Mouse (Mus musculus) heart, postnatal 0 days (tissue): ENCODE results near the gene Pitpnm2. TPM values are rescaled to one million over a fixed set of nuclear protein-coding genes. Genes with fewer than 3 reads are reported as not detected.
A peak's percentile ranks its signal among the peaks of the same experiment; 100 is the strongest.

ENCODE experiments used
- ATAC-seq: fragments of 200-750 bp; cut with Nextera tagmentation; 2 replicates; pipeline ENCODE4 v1.8.0; 2017; ENCODE audit warnings: low read depth, moderate number of reproducible peaks, moderate library complexity; ENCODE audit not compliant: insufficient read depth
- DNase-seq: peaks from one replicate; pipeline ENCODE4 v3.0.0-alpha.2; 2016; ENCODE audit warnings: low spot score
- H3K27ac ChIP-seq: fragments of 300-500 bp; sonication (generic); 2 replicates; pipeline ENCODE4 v1.5.1; 2014; ENCODE audit warnings: low read depth, mild to moderate bottlenecking
- H3K27me3 ChIP-seq: fragments of 300-500 bp; sonication (generic); 2 replicates; pipeline ENCODE4 v1.6.1; 2014; ENCODE audit warnings: low read length, mixed read lengths; ENCODE audit not compliant: control insufficient read depth, insufficient read depth
- H3K36me3 ChIP-seq: fragments of 300-500 bp; sonication (generic); replicated peaks from 2 replicates; pipeline ENCODE4 v1.6.1; 2014; ENCODE audit warnings: low read length, mixed read lengths; ENCODE audit not compliant: control insufficient read depth, insufficient read depth
- H3K4me1 ChIP-seq: fragments of 300-500 bp; sonication (generic); 2 replicates; pipeline ENCODE4 v1.6.1; 2014; ENCODE audit warnings: antibody characterized with exemption; ENCODE audit not compliant: control insufficient read depth, insufficient read depth
- H3K4me2 ChIP-seq: fragments of 300-500 bp; sonication (generic); 2 replicates; pipeline ENCODE4 v1.6.1; 2014; ENCODE audit warnings: low read depth, mild to moderate bottlenecking, low read length, moderate library complexity
- H3K4me3 ChIP-seq: fragments of 300-500 bp; sonication (generic); 2 replicates; pipeline ENCODE4 v1.5.1; 2014; ENCODE audit warnings: low read depth, low read length
- H3K9ac ChIP-seq: fragments of 300-500 bp; sonication (generic); replicated peaks from 2 replicates; pipeline ENCODE4 v1.6.1; 2014; ENCODE audit warnings: low read depth, low read length, mixed read lengths
- H3K9me3 ChIP-seq: fragments of 300-500 bp; sonication (generic); replicated peaks from 2 replicates; pipeline ENCODE4 v1.6.1; 2016; ENCODE audit warnings: low read length; ENCODE audit not compliant: control insufficient read depth
- CTCF ChIP-seq: IDR thresholded peaks from 2 replicates; pipeline ENCODE4 v1.5.1; 2016; ENCODE audit warnings: antibody characterized with exemption, control low read depth, low read depth
- EP300 ChIP-seq: IDR thresholded peaks from 2 replicates; pipeline ENCODE4 v1.6.1; 2016; ENCODE audit warnings: antibody characterized with exemption, low read depth
- whole genome bisulfite sequencing: fragments of 180-500 bp; shearing (Covaris S2); extraction: QIAGEN DNeasy Blood & Tissue Kit; methylation state at CpG from one replicate; pipeline ENCODE4 v1.1.7; 2014; 5-methylcytosine and 5-hydroxymethylcytosine counted together
- polyA plus RNA-seq: library from polyadenylated mRNA; unstranded; fragments of >200 nt; fragmentation: Nextera tagmentation; extraction: Ambion mirVana; gene quantifications from 2 replicates; pipeline ENCODE4 v1.2.1, GENCODE M21; 2015
- total RNA-seq: library from RNA; depleted of rRNA; stranded (reverse); fragments of >200 nt; gene quantifications from 2 replicates; pipeline ENCODE4 v1.2.3, GENCODE M21; 2014; ENCODE audit warnings: low replicate concordance

The Pitpnm2 gene
- total and polyA plus RNA-seq, 2 experiments from 2014 or later: 3.2 to 17.1 TPM

DNA sequence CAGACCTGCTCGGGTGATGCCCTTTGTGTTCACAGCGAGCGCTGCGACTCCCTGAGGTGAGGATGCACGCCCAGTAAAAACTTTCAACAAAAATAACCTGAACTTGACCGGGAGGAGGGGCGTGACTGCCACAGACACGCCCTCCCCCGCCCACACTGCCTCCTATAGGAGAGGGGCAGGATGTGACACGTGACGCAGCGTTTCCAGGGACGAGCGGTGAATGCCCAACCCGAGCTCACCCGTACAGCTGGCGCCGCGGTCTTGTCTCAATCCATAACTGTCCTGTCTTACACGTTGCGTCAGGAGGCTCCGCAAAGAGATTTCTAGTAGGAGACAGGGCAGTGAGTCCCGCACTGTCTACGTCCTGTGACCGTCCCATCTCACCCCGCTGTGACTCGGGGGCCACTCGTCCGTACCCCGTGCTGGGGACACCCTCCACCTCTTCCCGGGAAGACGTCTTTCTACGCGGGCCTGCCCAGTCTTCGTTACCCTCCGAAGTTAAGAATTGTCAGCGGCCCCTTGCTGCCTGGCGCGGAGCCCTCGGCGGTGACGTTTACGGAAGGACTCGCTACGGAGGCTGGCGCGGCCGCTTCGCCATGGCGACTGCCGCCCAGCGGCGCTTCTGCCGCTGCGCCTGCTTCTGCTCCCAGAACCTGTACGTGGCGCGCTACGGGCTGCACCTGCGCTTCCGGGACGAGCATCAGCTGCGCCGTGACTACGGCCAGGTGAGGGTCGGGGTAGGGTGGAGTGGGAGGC, 137.6 kb downstream of the Pitpnm2 start, which contains the start of gene Ogfod2:
Gene Ogfod2 (plus strand): TSS at position 556 of the 756 bp plus-strand sequence.
- peak; percentile 99 for DNase-seq
- Histone ChIP-seq H3K4me2 (peak within 1 kb of the TSS; percentile 93), H3K4me1 (peaks cover 20% of the 10 kb centered on the region), H3K36me3 (0 out of 2 replicates have a peak, but pooled peaks cover 9% of the 10 kb centered on the region), H3K27me3 (no peaks in the 10 kb centered on the region), H3K9me3 (no peaks in the 10 kb centered on the region), H3K9ac (peak within 1 kb of the TSS; percentile 66), H3K4me3 (peak within 1 kb of the TSS; percentile 89), H3K27ac (peak within 1 kb of the TSS; percentile 88)
- 2% methylated on average over 66 of the region's 66 CpGs for WGBS
- peak; percentile 96 for ATAC-seq
- TF ChIP-seq EP300 (peak; percentile 61; the same call in 1 of the 2 replicates), CTCF (peak; percentile 43)

DNA sequence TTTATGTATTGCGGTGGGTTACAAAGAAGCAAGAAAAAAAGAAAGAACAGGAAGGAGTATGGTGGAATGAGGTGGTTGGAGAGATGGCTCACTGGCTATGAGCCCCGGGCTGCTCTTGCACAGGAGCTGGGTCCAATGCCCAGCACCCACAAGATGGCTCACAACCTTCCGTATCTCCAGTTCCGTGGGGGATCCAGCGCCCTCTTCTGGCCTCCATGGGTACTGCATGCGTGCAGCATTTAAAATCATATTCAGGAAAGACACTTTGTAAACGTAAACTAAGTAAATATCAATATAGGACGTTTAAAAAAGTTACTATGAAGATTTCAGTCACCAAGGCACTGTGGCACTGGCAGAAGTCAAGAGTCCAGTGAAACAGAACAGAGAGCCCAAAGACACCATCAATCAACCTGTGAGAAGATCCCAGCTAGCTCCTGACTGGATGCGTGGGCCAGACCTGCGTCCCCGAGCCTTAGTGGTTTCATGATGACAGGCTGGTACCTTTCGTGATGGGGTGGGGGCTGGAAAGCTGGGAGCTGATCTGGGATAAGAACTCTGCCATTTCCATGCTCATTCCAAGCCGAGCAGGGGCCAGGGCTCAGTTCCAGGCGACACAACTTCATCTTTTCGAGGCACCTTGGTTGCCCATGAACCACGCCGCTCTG, 138.4 kb downstream of the Pitpnm2 start:
- no peak for DNase-seq
- H3K27me3 ChIP-seq: no peaks in the 10 kb centered on the region

DNA sequence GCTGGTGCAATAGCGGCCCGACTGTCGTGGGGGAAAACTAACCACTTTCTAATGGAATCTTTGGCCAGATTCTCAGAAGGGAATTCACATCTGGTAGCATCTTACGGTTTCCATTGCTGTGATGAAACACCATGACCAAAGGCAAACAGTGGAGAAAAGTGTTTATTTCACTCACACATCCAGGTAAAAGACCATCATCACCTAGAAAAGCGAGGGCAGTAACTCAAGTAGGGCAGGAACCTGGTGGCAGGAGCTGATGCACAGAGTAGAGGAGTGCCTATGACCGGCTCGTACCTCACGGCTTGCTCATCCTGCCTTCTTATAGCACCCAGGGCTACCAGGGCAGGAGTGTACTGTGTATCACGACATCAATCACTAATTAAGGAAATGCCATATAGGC, 146.0 kb downstream of the Pitpnm2 start:
- H3K27ac ChIP-seq: no peak overlapping the region
- no peak for ATAC-seq
- DNase-seq: no peak
- no peak overlapping the region for H3K4me2 ChIP-seq
- TF ChIP-seq CTCF (no peak), EP300 (no peak)
- no peak overlapping the region for H3K4me3 ChIP-seq
- no peaks in the 10 kb centered on the region for H3K27me3 ChIP-seq
- no peaks in the 10 kb centered on the region for H3K4me1 ChIP-seq
- no peak overlapping the region for H3K9ac ChIP-seq
- WGBS: 91% methylated on average over 9 of the region's 9 CpGs
- no peaks in the 10 kb centered on the region for H3K36me3 ChIP-seq
- no peaks in the 10 kb centered on the region for H3K9me3 ChIP-seq

More for the DNA sequence above, 138.4 kb downstream of the Pitpnm2 start:
- Histone ChIP-seq H3K4me2 (peak overlapping the region; percentile 93), H3K36me3 (0 out of 2 replicates have a peak, but pooled peaks cover 9% of the 10 kb centered on the region), H3K9ac (peak overlapping the region; percentile 59), H3K4me1 (peaks cover 14% of the 10 kb centered on the region), H3K4me3 (peak overlapping the region; percentile 89), H3K27ac (peak overlapping the region; percentile 88), H3K9me3 (no peaks in the 10 kb centered on the region)
- no peak for ATAC-seq
- TF ChIP-seq EP300: no peak; the same call in 1 of the 2 replicates
- peak; percentile 74 for TF ChIP-seq CTCF
- 25% methylated on average over 17 of the region's 17 CpGs for WGBS

DNA sequence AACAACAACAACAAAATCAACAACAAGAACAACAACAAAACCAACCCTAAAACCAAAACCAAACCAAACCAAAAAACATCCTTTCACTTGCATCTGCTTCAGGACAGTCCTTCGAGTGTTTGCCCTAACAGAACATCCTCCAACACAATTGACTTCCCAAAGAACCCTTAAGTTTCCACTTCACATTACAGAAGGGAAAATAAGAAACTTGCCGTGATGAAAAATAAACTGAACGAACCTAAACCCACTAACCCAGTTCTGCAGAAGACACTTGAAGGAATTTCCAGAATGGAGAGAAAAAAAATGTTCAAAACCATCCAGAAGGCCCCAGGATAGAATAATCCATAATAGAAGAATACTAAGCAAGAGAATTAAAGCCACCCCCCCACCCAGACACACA, 146.5 kb downstream of the Pitpnm2 start:
- no peak overlapping the region for H3K9ac ChIP-seq
- no peak overlapping the region for H3K27ac ChIP-seq
- H3K36me3 ChIP-seq: no peaks in the 10 kb centered on the region
- 77% methylated on average over 3 of the region's 3 CpGs for WGBS
- no peaks in the 10 kb centered on the region for H3K9me3 ChIP-seq
- no peak overlapping the region for H3K4me2 ChIP-seq
- no peak overlapping the region for H3K4me3 ChIP-seq
- DNase-seq (no peak), ATAC-seq (no peak)
- no peak for TF ChIP-seq CTCF
- H3K27me3 ChIP-seq: no peaks in the 10 kb centered on the region
- no peaks in the 10 kb centered on the region for H3K4me1 ChIP-seq

DNA sequence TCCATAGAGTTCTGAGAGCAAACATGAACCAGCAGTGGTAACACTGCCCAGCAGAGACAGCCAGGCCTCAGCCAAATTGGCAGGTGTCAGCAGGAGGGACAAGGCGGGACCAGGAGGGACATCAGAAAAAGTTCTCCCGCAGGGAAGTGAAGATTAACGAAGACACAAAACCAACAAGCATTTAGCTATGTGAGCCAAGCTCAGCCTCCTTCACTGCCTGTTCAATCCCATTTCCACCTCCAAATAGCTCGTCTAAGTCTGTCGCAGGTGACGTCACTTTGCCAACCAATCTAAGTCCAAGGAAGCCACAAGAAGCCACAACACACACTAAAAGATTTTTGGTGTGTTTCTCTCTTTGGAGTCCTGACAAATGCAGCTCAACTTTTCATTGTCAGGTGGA, 147.2 kb downstream of the Pitpnm2 start:
- H3K36me3 ChIP-seq: no peaks in the 10 kb centered on the region
- no peak for ATAC-seq

More for the DNA sequence above, 147.2 kb downstream of the Pitpnm2 start:
- H3K4me2 ChIP-seq: no peak overlapping the region
- no peak for DNase-seq
- no peak for TF ChIP-seq CTCF
- no peak for TF ChIP-seq EP300
- H3K4me1 ChIP-seq: no peaks in the 10 kb centered on the region
- no peaks in the 10 kb centered on the region for H3K27me3 ChIP-seq
- no peak overlapping the region for H3K9ac ChIP-seq
- no peaks in the 10 kb centered on the region for H3K9me3 ChIP-seq
- 80% methylated on average over 6 of the region's 6 CpGs for WGBS
- no peak overlapping the region for H3K4me3 ChIP-seq
- no peak overlapping the region for H3K27ac ChIP-seq
